Mouse (Mus musculus) stomach, postnatal 0 days (tissue): ENCODE measurements around the gene Ddc. TPM values are rescaled to one million over a fixed set of nuclear protein-coding genes. Genes with fewer than 3 reads are reported as not detected.

Source experiments
- ATAC-seq: fragments of 200-750 bp; cut with Nextera tagmentation; 2 replicates; pipeline ENCODE4 v1.8.0; 2017; ENCODE audit not compliant: low FRiP score, low TSS enrichment
- DNase-seq: peaks from one replicate; pipeline ENCODE4 v3.0.0-alpha.2; 2016; ENCODE audit warnings: low spot score
- H3K27ac ChIP-seq: fragments of 300-500 bp; sonication (generic); replicated peaks from 2 replicates; pipeline ENCODE4 v1.5.1; 2014; ENCODE audit warnings: mild to moderate bottlenecking, control low read depth
- H3K27me3 ChIP-seq: fragments of 300-500 bp; sonication (generic); 2 replicates; pipeline ENCODE4 v1.6.1; 2014; ENCODE audit warnings: low read length; ENCODE audit not compliant: control insufficient read depth, insufficient read depth
- H3K36me3 ChIP-seq: fragments of 300-500 bp; sonication (generic); 2 replicates; pipeline ENCODE4 v1.6.1; 2014; ENCODE audit warnings: low read length, mixed read lengths; ENCODE audit not compliant: control insufficient read depth, insufficient read depth
- H3K4me1 ChIP-seq: fragments of 300-500 bp; sonication (generic); replicated peaks from 2 replicates; pipeline ENCODE4 v1.6.1; 2014; ENCODE audit warnings: antibody characterized with exemption; ENCODE audit not compliant: control insufficient read depth, insufficient read depth
- H3K4me2 ChIP-seq: fragments of 300-500 bp; sonication (generic); replicated peaks from 2 replicates; pipeline ENCODE4 v1.6.1; 2014; ENCODE audit warnings: low read depth, mild to moderate bottlenecking, control low read depth, moderate library complexity
- H3K4me3 ChIP-seq: fragments of 300-500 bp; sonication (generic); 2 replicates; pipeline ENCODE4 v1.5.1; 2014; ENCODE audit warnings: low read depth, low read length, control low read depth
- H3K9ac ChIP-seq: fragments of 300-500 bp; sonication (generic); 2 replicates; pipeline ENCODE4 v1.6.1; 2014; ENCODE audit warnings: mild to moderate bottlenecking, low read length, control low read depth, mixed read lengths
- H3K9me3 ChIP-seq: fragments of 300-500 bp; sonication (generic); 2 replicates; pipeline ENCODE4 v1.6.1; 2016; ENCODE audit warnings: low read length; ENCODE audit not compliant: control insufficient read depth
- CTCF ChIP-seq: IDR thresholded peaks from 2 replicates; pipeline ENCODE4 v1.5.1; 2016; ENCODE audit warnings: antibody characterized with exemption, low read depth, mild to moderate bottlenecking, moderate library complexity
- EP300 ChIP-seq: optimal IDR thresholded peaks from 2 replicates; pipeline ENCODE3; 2016; ENCODE audit warnings: antibody characterized with exemption
- WGBS: fragments of 180-500 bp; shearing (Covaris S2); extraction: QIAGEN DNeasy Blood & Tissue Kit; methylation state at CpG from one replicate; pipeline ENCODE4 v1.1.7; 2014; 5-methylcytosine and 5-hydroxymethylcytosine counted together
- polyA plus RNA-seq: library from polyadenylated mRNA; unstranded; fragments of >200 nt; fragmentation: Nextera tagmentation; extraction: Ambion mirVana; gene quantifications from 2 replicates; pipeline ENCODE4 v1.2.1, GENCODE M21; 2015

Gene Ddc
- polyA plus RNA-seq, 1 experiment from 2014 or later, result 24.1 TPM

GRCm38 (mm10) chr11:11845044-11845443 lies 52.9 kb downstream of the Ddc start:
- Histone ChIP-seq H3K36me3 (no peaks in the 10 kb centered on the region), H3K27ac (peak overlapping the region; percentile 83), H3K4me3 (no peak overlapping the region), H3K4me2 (no peak overlapping the region), H3K4me1 (no peaks in the 10 kb centered on the region), H3K27me3 (no peaks in the 10 kb centered on the region), H3K9ac (no peak overlapping the region), H3K9me3 (no peaks in the 10 kb centered on the region)
- DNase-seq (no peak), ATAC-seq (no peak)
- TF ChIP-seq CTCF, result no peak
- TF ChIP-seq EP300, result no peak
- WGBS, result 70% methylated on average over 8 of the region's 8 CpGs

- Histone ChIP-seq H3K4me2 (no peak overlapping the region), H3K9me3 (no peaks in the 10 kb centered on the region), H3K36me3 (no peaks in the 10 kb centered on the region), H3K4me1 (no peaks in the 10 kb centered on the region), H3K9ac (no peak overlapping the region), H3K27ac (peak overlapping the region; percentile 83), H3K27me3 (no peaks in the 10 kb centered on the region), H3K4me3 (no peak overlapping the region)
- WGBS, result 45% methylated on average over 13 of the region's 13 CpGs
- DNase-seq, result peak; percentile 59
- ATAC-seq, result peak; percentile 87
- TF ChIP-seq EP300 (peak; percentile 89), CTCF (peak; percentile 81)
These were observed 53.5 kb downstream of the Ddc start for GRCm38 (mm10) chr11:11844367-11844971.

GRCm38 (mm10) chr11:11841590-11841989 lies 56.4 kb downstream of the Ddc start:
- Histone ChIP-seq H3K27ac (no peak overlapping the region), H3K4me3 (no peak overlapping the region), H3K4me2 (no peak overlapping the region), H3K36me3 (no peaks in the 10 kb centered on the region), H3K9me3 (no peaks in the 10 kb centered on the region), H3K27me3 (no peaks in the 10 kb centered on the region), H3K4me1 (no peaks in the 10 kb centered on the region; the same call in 1 of the 2 replicates), H3K9ac (no peak overlapping the region)
- WGBS, result 53% methylated on average over 4 of the region's 4 CpGs
- ATAC-seq (no peak), DNase-seq (no peak)
- TF ChIP-seq EP300 (no peak), CTCF (no peak)

GRCm38 (mm10) chr11:11840746-11841145 lies 57.2 kb downstream of the Ddc start:
- Histone ChIP-seq H3K36me3 (no peaks in the 10 kb centered on the region), H3K9ac (no peak overlapping the region), H3K27ac (no peak overlapping the region), H3K4me3 (no peak overlapping the region), H3K4me1 (no peaks in the 10 kb centered on the region; the same call in 1 of the 2 replicates), H3K9me3 (no peaks in the 10 kb centered on the region), H3K4me2 (no peak overlapping the region), H3K27me3 (no peaks in the 10 kb centered on the region)
- ATAC-seq (no peak), DNase-seq (no peak)
- no peak for TF ChIP-seq EP300
- no peak for TF ChIP-seq CTCF
- 70% methylated on average over 2 of the region's 2 CpGs for WGBS

- ATAC-seq (no peak), DNase-seq (no peak)
- no peak overlapping the region for H3K4me2 ChIP-seq
- no peak overlapping the region for H3K27ac ChIP-seq
- no peaks in the 10 kb centered on the region; the same call in 1 of the 2 replicates for H3K4me1 ChIP-seq
- TF ChIP-seq EP300, result no peak
- TF ChIP-seq CTCF, result no peak
- WGBS, result 89% methylated on average over 7 of the region's 7 CpGs
- no peaks in the 10 kb centered on the region for H3K27me3 ChIP-seq
- no peak overlapping the region for H3K9ac ChIP-seq
- H3K4me3 ChIP-seq, result no peak overlapping the region
- H3K36me3 ChIP-seq, result no peaks in the 10 kb centered on the region
- no peaks in the 10 kb centered on the region for H3K9me3 ChIP-seq
These were observed 58.1 kb downstream of the Ddc start for GRCm38 (mm10) chr11:11839874-11840273.

- peak overlapping the region; percentile 9; the same call in 1 of the 2 replicates for H3K4me2 ChIP-seq
- no peak for DNase-seq
- 0 out of 2 replicates have a peak, but pooled peaks have one; percentile 7 for ATAC-seq
- H3K4me1 ChIP-seq, result no peaks in the 10 kb centered on the region; the same call in 1 of the 2 replicates
- TF ChIP-seq EP300, result no peak
- no peak for TF ChIP-seq CTCF
- H3K27me3 ChIP-seq, result no peaks in the 10 kb centered on the region
- no peak overlapping the region for H3K4me3 ChIP-seq
- H3K27ac ChIP-seq, result peak overlapping the region; percentile 50; the same call in 1 of the 2 replicates
- no peaks in the 10 kb centered on the region for H3K36me3 ChIP-seq
- no peaks in the 10 kb centered on the region for H3K9me3 ChIP-seq
- no peak overlapping the region for H3K9ac ChIP-seq
- 43% methylated on average over 5 of the region's 5 CpGs for WGBS
These were observed 60.6 kb downstream of the Ddc start for GRCm38 (mm10) chr11:11837384-11837783.
